Mouse (Mus musculus): Measurements from ENCODE around the gene Kctd15. TPM values are rescaled to one million over a fixed set of nuclear protein-coding genes. Genes with fewer than 3 reads are reported as not detected.

The Kctd15 gene
- polyA plus RNA-seq, 1 experiment from 2014 or later, result 44.6 TPM

GRCm38 (mm10) chr7:34606729-34607128 is 49.8 kb downstream of the Kctd15 start:
- Histone ChIP-seq H3K9me3 (replicated peaks) (no peaks in the 10 kb centered on the region), H3K27ac (replicated peaks) (0 out of 2 replicates have a peak overlapping the region, but pooled peaks have one; percentile 64), H3K4me1 (peaks cover 33% of the 10 kb centered on the region), H3K36me3 (no peaks in the 10 kb centered on the region), H3K27me3 (ENCODE audit: low read depth, poor library complexity, severe bottlenecking) (peaks cover 8% of the 10 kb centered on the region; the same call in 1 of the 2 replicates), H3K4me3 (no peak overlapping the region)
- no peak for DNase-seq (ENCODE audit: low spot score)
- WGBS, result 48% methylated on average over 11 of the region's 11 CpGs

GRCm38 (mm10) chr7:34606051-34606450 is 50.5 kb downstream of the Kctd15 start:
- peak overlapping the region; percentile 67 for H3K27ac ChIP-seq (replicated peaks)
- no peak for DNase-seq (ENCODE audit: low spot score)
- H3K9me3 ChIP-seq (replicated peaks), result no peaks in the 10 kb centered on the region
- H3K36me3 ChIP-seq, result no peaks in the 10 kb centered on the region
- peaks cover 33% of the 10 kb centered on the region for H3K4me1 ChIP-seq
- no peak overlapping the region for H3K4me3 ChIP-seq
- WGBS, result 45% methylated on average over 15 of the region's 15 CpGs
- H3K27me3 ChIP-seq (ENCODE audit: low read depth, poor library complexity, severe bottlenecking), result peaks cover 8% of the 10 kb centered on the region; the same call in 1 of the 2 replicates

- peaks cover 39% of the 10 kb centered on the region for H3K4me1 ChIP-seq
- no peak for DNase-seq (ENCODE audit: low spot score)
- no peak overlapping the region for H3K4me3 ChIP-seq
- no peaks in the 10 kb centered on the region for H3K27me3 ChIP-seq (ENCODE audit: low read depth, poor library complexity, severe bottlenecking)
- H3K9me3 ChIP-seq (replicated peaks), result no peaks in the 10 kb centered on the region
- WGBS, result 75% methylated on average over 9 of the region's 9 CpGs
- H3K27ac ChIP-seq (replicated peaks), result 0 out of 2 replicates have a peak overlapping the region, but pooled peaks have one; percentile 6
- H3K36me3 ChIP-seq, result no peaks in the 10 kb centered on the region
Observed at GRCm38 (mm10) chr7:34598576-34598975, 58.0 kb downstream of the Kctd15 start.

- no peak overlapping the region for H3K4me3 ChIP-seq
- no peak for DNase-seq (ENCODE audit: low spot score)
- H3K36me3 ChIP-seq, result no peaks in the 10 kb centered on the region
- 90% methylated on average over 9 of the region's 9 CpGs for WGBS
- H3K27ac ChIP-seq (replicated peaks), result no peak overlapping the region
- no peaks in the 10 kb centered on the region for H3K9me3 ChIP-seq (replicated peaks)
- no peaks in the 10 kb centered on the region for H3K27me3 ChIP-seq (ENCODE audit: low read depth, poor library complexity, severe bottlenecking)
- peaks cover 39% of the 10 kb centered on the region for H3K4me1 ChIP-seq
Observed at GRCm38 (mm10) chr7:34597986-34598385, 58.5 kb downstream of the Kctd15 start.

GRCm38 (mm10) chr7:34596531-34597235 is 59.8 kb downstream of the Kctd15 start:
- H3K27ac ChIP-seq (replicated peaks), result peak overlapping the region; percentile 49; the same call in 1 of the 2 replicates
- DNase-seq (ENCODE audit: low spot score), result no peak
- no peak overlapping the region for H3K4me3 ChIP-seq
- no peaks in the 10 kb centered on the region for H3K9me3 ChIP-seq (replicated peaks)
- no peaks in the 10 kb centered on the region for H3K36me3 ChIP-seq
- WGBS, result 51% methylated on average over 14 of the region's 14 CpGs
- H3K4me1 ChIP-seq, result peaks cover 39% of the 10 kb centered on the region
- H3K27me3 ChIP-seq (ENCODE audit: low read depth, poor library complexity, severe bottlenecking), result no peaks in the 10 kb centered on the region

- Histone ChIP-seq H3K9me3 (replicated peaks) (0 out of 2 replicates have a peak, but pooled peaks cover 3% of the 10 kb centered on the region), H3K36me3 (no peaks in the 10 kb centered on the region), H3K4me3 (no peak overlapping the region), H3K27ac (replicated peaks) (peak overlapping the region; percentile 79; the same call in 1 of the 2 replicates), H3K4me1 (peaks cover 39% of the 10 kb centered on the region), H3K27me3 (ENCODE audit: low read depth, poor library complexity, severe bottlenecking) (no peaks in the 10 kb centered on the region)
- WGBS, result 84% methylated on average over 4 of the region's 4 CpGs
- no peak for DNase-seq (ENCODE audit: low spot score)
Observed at GRCm38 (mm10) chr7:34595307-34595565, 61.3 kb downstream of the Kctd15 start.

GRCm38 (mm10) chr7:34594501-34595306 is 61.8 kb downstream of the Kctd15 start:
- H3K9me3 ChIP-seq (replicated peaks), result 0 out of 2 replicates have a peak, but pooled peaks cover 3% of the 10 kb centered on the region
- no peaks in the 10 kb centered on the region for H3K27me3 ChIP-seq (ENCODE audit: low read depth, poor library complexity, severe bottlenecking)
- peak; percentile 59 for DNase-seq (ENCODE audit: low spot score)
- H3K4me1 ChIP-seq, result peaks cover 39% of the 10 kb centered on the region
- no peaks in the 10 kb centered on the region for H3K36me3 ChIP-seq
- H3K4me3 ChIP-seq, result peak overlapping the region; percentile 37
- WGBS, result 36% methylated on average over 18 of the region's 18 CpGs
- peak overlapping the region; percentile 79 for H3K27ac ChIP-seq (replicated peaks)

- no peak for DNase-seq (ENCODE audit: low spot score)
- no peaks in the 10 kb centered on the region for H3K27me3 ChIP-seq (ENCODE audit: low read depth, poor library complexity, severe bottlenecking)
- WGBS, result 93% methylated on average over 11 of the region's 11 CpGs
- peaks cover 19% of the 10 kb centered on the region for H3K9me3 ChIP-seq (replicated peaks)
- no peak overlapping the region for H3K27ac ChIP-seq (replicated peaks)
- H3K4me1 ChIP-seq, result peaks cover 15% of the 10 kb centered on the region
- H3K4me3 ChIP-seq, result no peak overlapping the region
- H3K36me3 ChIP-seq, result no peaks in the 10 kb centered on the region
Observed at GRCm38 (mm10) chr7:34590711-34591110, 65.8 kb downstream of the Kctd15 start.

Other genes starting within 250 kb of the Kctd15 start
- 5.3 and 9.5 TPM in 2 replicates for gene Chst8, start 156.0 kb upstream of the Kctd15 start, polyA plus RNA-seq (2016; fragmentation: Nextera tagmentation; extraction: Ambion mirVana)

Data from midbrain, embryonic 10.5 days (tissue).